Comparison of ENCODE assay signal across 12 mouse cellular contexts in the genomic region with DNA sequence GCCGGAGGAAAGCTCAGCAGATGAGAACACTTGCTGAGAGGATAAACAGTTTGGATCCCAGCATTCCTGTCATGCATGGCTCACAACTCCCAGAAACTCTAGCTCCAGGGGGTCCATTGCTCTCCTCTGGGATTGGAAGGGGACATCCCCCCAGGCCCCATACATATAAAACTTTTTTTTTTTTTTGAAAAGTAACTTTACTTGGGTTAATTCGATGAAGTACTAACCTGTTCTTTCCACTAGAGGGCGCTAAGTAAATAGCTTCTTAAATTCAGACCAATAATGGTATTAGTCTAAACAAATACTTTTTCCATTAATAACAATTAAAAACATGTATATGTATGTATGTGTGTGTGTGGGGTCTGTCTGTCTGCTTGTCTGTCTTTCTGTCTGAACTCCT. TPM values are rescaled to one million over a fixed set of nuclear protein-coding genes. Genes with fewer than 3 reads are reported as not detected.
A peak's percentile ranks its signal among the peaks of the same experiment; 100 is the strongest.
DNase-seq lines count a peak whose midpoint lies in the region; ATAC-seq and TF ChIP-seq lines count a peak whose summit lies in the region.
"Had no signal": no experiment of that assay in that cellular context is flagged by ENCODE, and none has a peak within 500 bp of the region (broad histone marks: within the 10 kb centered on the region; RNA-seq: fewer than 3 reads in every experiment).

No protein-coding gene starts in this region.

- no peak overlapping the region for H3K4me2 ChIP-seq in kidney, postnatal 0 days (ENCODE audit: low read length)
- H3K4me2 ChIP-seq: limb, embryonic 12.5 days had no signal

- H3K9me3 ChIP-seq in kidney, postnatal 0 days (replicated peaks; ENCODE audit: low read length) = no peaks in the 10 kb centered on the region
- no peaks in the 10 kb centered on the region for H3K9me3 ChIP-seq in E14TG2a.4 (ENCODE audit: low read length)
- H3K9me3 ChIP-seq: heart, embryonic 10.5 days; limb, embryonic 12.5 days had no signal

- peak; percentile 61 for DNase-seq in kidney, postnatal 0 days (ENCODE audit: low spot score)
- DNase-seq in kidney, postnatal 10 days = no peak
- DNase-seq in A20 (ENCODE audit: low read depth, low spot score) = peak; percentile 43
- DNase-seq in gastrocnemius, adult 8-10 months (ENCODE audit: low spot score in 2 of 2) = no peak
- no peak for DNase-seq in ovary, postnatal 10 days (ENCODE audit: low spot score)
- DNase-seq: cerebellum, postnatal 10 days; right cerebral cortex, postnatal 25 days had no signal

- ATAC-seq in kidney, postnatal 0 days (replicated peaks; ENCODE audit: low FRiP score, low read depth) = no peak
- 0 out of 2 replicates have a peak, but pooled peaks have one; percentile 54 for ATAC-seq in erythroid progenitor cell, adult 5-6 weeks (replicated peaks; ENCODE audit: low FRiP score, poor library complexity, severe bottlenecking)

- no peak overlapping the region for H3K9ac ChIP-seq in kidney, postnatal 0 days (ENCODE audit: low read depth, low read length)
- H3K9ac ChIP-seq: limb, embryonic 12.5 days had no signal

- H3K36me3 ChIP-seq in kidney, postnatal 0 days (ENCODE audit: insufficient read depth, low read length) = peaks cover 61% of the 10 kb centered on the region
- peaks cover 93% of the 10 kb centered on the region for H3K36me3 ChIP-seq in E14TG2a.4 (ENCODE audit: insufficient read depth, low read length)

- no peak overlapping the region for H3K4me3 ChIP-seq in kidney, postnatal 0 days (replicated peaks; ENCODE audit: low read depth, low read length)
- H3K4me3 ChIP-seq in E14TG2a.4 (replicated peaks; ENCODE audit: low read length) = no peak overlapping the region
- H3K4me3 ChIP-seq: heart, embryonic 10.5 days; limb, embryonic 12.5 days had no signal

- no peak overlapping the region for H3K27ac ChIP-seq in kidney, postnatal 0 days
- H3K27ac ChIP-seq: heart, embryonic 10.5 days; limb, embryonic 12.5 days; macrophage had no signal

- peak; percentile 65 for TF ChIP-seq CTCF in kidney, postnatal 0 days (IDR thresholded peaks at IDR 0.05; ENCODE audit: low read depth)
- peak; percentile 67 for TF ChIP-seq CTCF in E14TG2a.4 (conservative IDR thresholded peaks at IDR 0.05; ENCODE audit: low read length)

- 56% methylated on average over 3 of the region's 3 CpGs for WGBS in kidney, postnatal 0 days

- H3K4me1 ChIP-seq in kidney, postnatal 0 days (replicated peaks; ENCODE audit: insufficient read depth, low read length) = no peaks in the 10 kb centered on the region
- H3K4me1 ChIP-seq in E14TG2a.4 (replicated peaks; ENCODE audit: low read depth, low read length) = peaks cover 83% of the 10 kb centered on the region
- H3K4me1 ChIP-seq: heart, embryonic 10.5 days; limb, embryonic 12.5 days had no signal

- H3K27me3 ChIP-seq in kidney, postnatal 0 days (ENCODE audit: insufficient read depth, low read length) = no peaks in the 10 kb centered on the region
- H3K27me3 ChIP-seq in E14TG2a.4 (ENCODE audit: insufficient read depth, low read length) = no peaks in the 10 kb centered on the region
- H3K27me3 ChIP-seq: limb, embryonic 12.5 days had no signal

RNA-seq across cellular contexts. Expression of a gene that starts 11.6 kb away (rescaled TPM):
- 228 and 245 TPM in 2 replicates for polyA plus RNA-seq in kidney, postnatal 0 days (2015; fragmentation: Nextera tagmentation; extraction: Ambion mirVana)
- total RNA-seq in erythroid progenitor cell, adult 5-6 weeks (2015; ENCODE audit: low replicate concordance) = 41.1 and 43.6 TPM in 2 replicates
- total RNA-seq in erythroid progenitor cell, adult 5-6 weeks (2017; ENCODE audit: low replicate concordance) = 9.4 and 23.9 TPM in 2 replicates
- 10 to 100 TPM; 37.2 to 45.4 (median 40.2) TPM for total RNA-seq in gastrocnemius, adult 8-10 months (2022)

RNA-seq across cellular contexts. Expression of a gene that starts 24.0 kb away (rescaled TPM):
- 355 and 398 TPM in 2 replicates for polyA plus RNA-seq in kidney, postnatal 0 days (2015; fragmentation: Nextera tagmentation; extraction: Ambion mirVana)
- total RNA-seq in erythroid progenitor cell, adult 5-6 weeks (2015; ENCODE audit: low replicate concordance) = 36.9 and 45.4 TPM in 2 replicates
- 40.2 and 42.2 TPM in 2 replicates for total RNA-seq in erythroid progenitor cell, adult 5-6 weeks (2017; ENCODE audit: low replicate concordance)
- 1,000 to 10,000 TPM; 1,279 to 1,529 (median 1,458) TPM for total RNA-seq in gastrocnemius, adult 8-10 months (2022)

Comparison
In these comparisons a context has a peak if more than half of its experiments do, and no peak if none do; other contexts are left out.
1. DNase-seq: peak in kidney, postnatal 0 days (single experiment) and A20 (single experiment); none in kidney, postnatal 10 days (single experiment), gastrocnemius, adult 8-10 months (0 of 2) and ovary, postnatal 10 days (single experiment).
2. RNA of a gene that starts 24.0 kb away (total RNA-seq): 1,279 to 1,529 TPM in gastrocnemius, adult 8-10 months; 36.9 to 45.4 TPM in erythroid progenitor cell, adult 5-6 weeks; every median in the first group is over 10 times any median in the second.